Mouse (Mus musculus): ENCODE results near the gene Gm10073.

- no peak for TF ChIP-seq POLR2A (IDR thresholded peaks at IDR 0.05; ENCODE audit: insufficient read depth, low read depth, low read length)
- TF ChIP-seq CTCF (IDR thresholded peaks at IDR 0.05) = no peak
- no peak for TF ChIP-seq EP300 (IDR thresholded peaks at IDR 0.05; ENCODE audit: insufficient read depth, low read depth, low read length)
These were observed 6.2 kb upstream of the Gm10073 start for GRCm38 (mm10) chr8:106579510-106579909.
